Mouse (Mus musculus) splenic B cell, adult 2 months (primary cell): ENCODE data around the gene Gm28048.

ENCODE experiments used
- DNase-seq: peaks from one replicate; pipeline ENCODE4 v3.0.0-alpha.2; 2011; ENCODE audit warnings: low read depth, low spot score
- H3K27me3 ChIP-seq: 2 replicates; pipeline ENCODE4 v1.6.1; 2012; ENCODE audit warnings: mild to moderate bottlenecking, low read length, moderate library complexity, mixed read lengths; ENCODE audit not compliant: control insufficient read depth, poor library complexity, insufficient read depth, severe bottlenecking
- H3K36me3 ChIP-seq: 2 replicates; pipeline ENCODE4 v1.6.1; 2012; ENCODE audit warnings: mild to moderate bottlenecking, low read length, moderate library complexity, mixed read lengths; ENCODE audit not compliant: control insufficient read depth, poor library complexity, insufficient read depth, severe bottlenecking

Gm28048 gene

DNA sequence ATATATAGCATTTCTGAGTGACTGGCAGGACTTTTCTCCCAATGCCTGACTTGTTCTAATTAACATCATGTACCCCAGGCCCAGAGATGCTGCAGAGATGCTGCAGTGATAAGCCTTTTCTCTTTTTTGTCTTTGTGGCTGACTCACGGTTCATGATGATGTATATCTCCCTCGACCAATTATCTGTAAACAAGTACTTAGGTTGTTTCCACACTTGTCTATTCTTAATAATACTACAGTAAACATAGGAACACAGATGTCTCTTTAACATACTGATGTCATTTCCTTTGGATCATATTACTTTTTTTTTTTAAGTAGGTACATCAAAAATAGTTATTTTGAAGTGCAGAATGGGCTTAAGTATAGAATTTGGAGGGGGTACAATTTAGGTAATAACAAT is 79.0 kb downstream of the Gm28048 start:
- Histone ChIP-seq H3K27me3 (no peaks in the 10 kb centered on the region), H3K36me3 (no peaks in the 10 kb centered on the region)
- DNase-seq = no peak

DNA sequence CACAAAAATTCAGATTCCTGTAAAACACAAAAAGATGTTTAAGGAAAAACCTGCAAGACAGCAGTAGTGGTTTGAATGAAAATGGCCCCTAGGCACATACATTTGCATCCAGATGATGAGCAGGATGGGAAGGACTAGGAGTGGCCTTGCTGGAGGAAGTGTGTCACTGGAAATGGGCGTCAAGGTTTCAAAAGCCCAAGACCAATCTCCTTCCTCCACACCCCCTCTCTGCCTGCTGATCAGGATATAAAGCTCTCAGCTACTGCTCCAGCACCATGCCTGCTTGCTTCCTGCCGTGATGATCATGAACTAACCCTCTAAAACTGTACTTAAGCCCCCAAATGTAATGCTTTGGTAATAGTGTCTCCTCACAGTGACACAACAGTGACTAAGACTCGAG is 81.8 kb downstream of the Gm28048 start:
- H3K27me3 ChIP-seq = no peaks in the 10 kb centered on the region
- H3K36me3 ChIP-seq = no peaks in the 10 kb centered on the region
- DNase-seq = no peak

DNA sequence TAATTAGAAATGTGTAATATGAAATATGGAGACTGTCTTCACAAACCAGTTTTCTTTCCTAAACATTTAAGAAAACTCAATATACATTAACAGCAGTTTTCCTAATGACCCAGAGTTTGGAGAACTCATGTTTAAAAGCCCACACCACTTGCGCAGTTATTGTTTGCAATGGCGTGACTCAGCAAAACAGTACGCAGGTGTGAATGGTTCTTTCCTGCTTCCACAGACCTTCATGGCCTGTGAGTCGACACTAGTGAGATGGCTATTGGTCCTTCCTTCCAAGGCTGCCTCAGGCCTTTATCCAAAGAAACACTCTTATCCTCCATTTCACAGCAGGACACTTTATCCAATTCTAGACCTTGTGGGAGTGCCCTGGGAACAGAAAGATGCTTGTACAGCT is 84.2 kb downstream of the Gm28048 start:
- Histone ChIP-seq H3K36me3 (no peaks in the 10 kb centered on the region), H3K27me3 (no peaks in the 10 kb centered on the region)
- no peak for DNase-seq

- H3K27me3 ChIP-seq = no peaks in the 10 kb centered on the region
- no peak for DNase-seq
- H3K36me3 ChIP-seq = no peaks in the 10 kb centered on the region
Measured at GRCm38 (mm10) chr11:22897127-22897526, 84.8 kb downstream of the Gm28048 start.

DNA sequence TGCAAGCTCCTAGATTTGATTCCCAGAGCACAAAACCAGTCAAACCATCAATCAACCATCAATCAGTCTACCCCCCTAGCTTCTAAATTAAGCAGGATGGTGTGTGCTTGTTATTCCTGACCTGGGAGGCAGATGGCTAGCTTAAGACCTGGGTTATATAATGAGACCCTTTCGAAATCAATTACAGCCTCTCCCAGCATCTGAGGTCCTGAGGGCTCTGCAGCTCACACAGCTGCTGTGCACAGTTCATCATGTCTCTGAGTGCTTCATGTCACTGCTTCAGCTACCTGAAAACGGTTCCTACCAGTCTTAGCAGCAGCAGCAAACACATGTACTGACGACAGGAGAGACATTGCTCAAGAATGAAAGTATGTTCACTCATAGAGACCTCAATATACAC is 88.8 kb downstream of the Gm28048 start:
- Histone ChIP-seq H3K27me3 (no peaks in the 10 kb centered on the region; the same call in 1 of the 2 replicates), H3K36me3 (no peaks in the 10 kb centered on the region)
- no peak for DNase-seq

GRCm38 (mm10) chr11:22892466-22892865 is 89.4 kb downstream of the Gm28048 start:
- no peaks in the 10 kb centered on the region for H3K36me3 ChIP-seq
- DNase-seq = peak; percentile 50
- H3K27me3 ChIP-seq = no peaks in the 10 kb centered on the region; the same call in 1 of the 2 replicates

- no peaks in the 10 kb centered on the region for H3K36me3 ChIP-seq
- no peak for DNase-seq
- no peaks in the 10 kb centered on the region; the same call in 1 of the 2 replicates for H3K27me3 ChIP-seq
Measured at GRCm38 (mm10) chr11:22891876-22892275, 90.0 kb downstream of the Gm28048 start.

DNA sequence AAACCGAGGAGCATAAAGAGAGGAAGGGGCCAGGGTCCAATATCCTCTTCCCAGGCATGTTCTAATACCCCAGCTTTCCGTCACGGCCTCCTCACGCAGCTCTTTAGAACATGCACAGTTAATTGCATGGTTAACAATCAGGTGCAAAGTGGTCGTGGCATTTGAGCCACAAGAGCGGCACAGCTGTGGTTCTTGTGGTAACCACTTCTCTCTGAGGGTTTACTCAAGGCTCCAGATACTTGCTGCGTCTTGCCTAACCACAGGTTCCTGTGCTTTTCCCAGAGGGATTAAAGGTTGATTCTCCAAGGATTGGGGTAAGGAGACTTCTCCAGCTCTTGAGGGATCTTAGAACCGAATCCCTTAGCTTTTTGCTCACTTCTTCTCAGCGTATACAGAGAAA is 90.6 kb downstream of the Gm28048 start:
- peak; percentile 41 for DNase-seq
- Histone ChIP-seq H3K27me3 (no peaks in the 10 kb centered on the region; the same call in 1 of the 2 replicates), H3K36me3 (no peaks in the 10 kb centered on the region)

DNA sequence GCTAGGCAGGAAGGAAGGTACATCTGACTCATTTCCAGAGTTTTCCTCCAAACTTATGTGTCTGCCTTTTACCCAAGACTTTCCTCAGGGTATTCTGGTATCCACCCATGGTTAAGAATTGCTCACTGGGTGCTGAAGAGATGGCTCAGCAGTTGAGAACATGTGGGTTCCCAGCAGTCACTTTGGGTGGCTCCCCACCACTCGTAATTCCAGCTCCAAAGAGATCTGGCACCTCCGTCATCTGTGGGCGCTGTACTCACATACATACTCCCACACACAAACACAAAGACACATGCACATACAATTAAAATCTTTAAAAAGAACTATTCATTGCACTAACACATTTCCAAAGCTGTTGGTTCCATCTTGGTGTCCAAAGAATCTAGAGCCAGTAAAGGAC is 92.7 kb downstream of the Gm28048 start:
- no peak for DNase-seq
- H3K36me3 ChIP-seq = no peaks in the 10 kb centered on the region
- H3K27me3 ChIP-seq = no peaks in the 10 kb centered on the region; the same call in 1 of the 2 replicates

DNA sequence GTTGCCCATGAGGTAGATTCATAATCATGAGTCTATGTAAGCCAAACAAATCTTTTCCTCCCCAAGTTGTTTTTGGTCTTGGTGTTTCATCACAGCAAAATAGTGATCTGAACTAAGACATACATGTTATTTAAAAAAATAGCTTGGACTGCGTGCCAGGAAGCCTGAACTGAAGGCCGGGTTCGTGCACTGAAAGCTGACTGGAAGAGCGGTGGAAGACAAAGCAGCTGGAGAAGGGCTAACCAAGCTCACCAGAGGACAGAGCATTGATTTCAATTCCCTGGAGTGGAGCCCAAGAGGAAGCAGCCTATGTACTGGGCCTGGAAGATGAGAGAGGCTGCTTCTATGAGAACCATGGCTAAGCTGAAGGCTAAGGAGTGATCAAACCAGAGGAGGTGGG is 94.9 kb downstream of the Gm28048 start:
- no peaks in the 10 kb centered on the region for H3K36me3 ChIP-seq
- H3K27me3 ChIP-seq = no peaks in the 10 kb centered on the region; the same call in 1 of the 2 replicates
- DNase-seq = no peak

GRCm38 (mm10) chr11:22885350-22885749 is 96.5 kb downstream of the Gm28048 start:
- DNase-seq = no peak
- H3K36me3 ChIP-seq = no peaks in the 10 kb centered on the region
- H3K27me3 ChIP-seq = no peaks in the 10 kb centered on the region; the same call in 1 of the 2 replicates

- DNase-seq = no peak
- no peaks in the 10 kb centered on the region for H3K36me3 ChIP-seq
Measured at GRCm38 (mm10) chr11:22883676-22884075, 98.2 kb downstream of the Gm28048 start.

GRCm38 (mm10) chr11:22882926-22883325 is 99.0 kb downstream of the Gm28048 start:
- DNase-seq = no peak
- H3K36me3 ChIP-seq = no peaks in the 10 kb centered on the region
- H3K27me3 ChIP-seq = no peaks in the 10 kb centered on the region

More at GRCm38 (mm10) chr11:22883676-22884075, 98.2 kb downstream of the Gm28048 start:
- H3K27me3 ChIP-seq = no peaks in the 10 kb centered on the region

DNA sequence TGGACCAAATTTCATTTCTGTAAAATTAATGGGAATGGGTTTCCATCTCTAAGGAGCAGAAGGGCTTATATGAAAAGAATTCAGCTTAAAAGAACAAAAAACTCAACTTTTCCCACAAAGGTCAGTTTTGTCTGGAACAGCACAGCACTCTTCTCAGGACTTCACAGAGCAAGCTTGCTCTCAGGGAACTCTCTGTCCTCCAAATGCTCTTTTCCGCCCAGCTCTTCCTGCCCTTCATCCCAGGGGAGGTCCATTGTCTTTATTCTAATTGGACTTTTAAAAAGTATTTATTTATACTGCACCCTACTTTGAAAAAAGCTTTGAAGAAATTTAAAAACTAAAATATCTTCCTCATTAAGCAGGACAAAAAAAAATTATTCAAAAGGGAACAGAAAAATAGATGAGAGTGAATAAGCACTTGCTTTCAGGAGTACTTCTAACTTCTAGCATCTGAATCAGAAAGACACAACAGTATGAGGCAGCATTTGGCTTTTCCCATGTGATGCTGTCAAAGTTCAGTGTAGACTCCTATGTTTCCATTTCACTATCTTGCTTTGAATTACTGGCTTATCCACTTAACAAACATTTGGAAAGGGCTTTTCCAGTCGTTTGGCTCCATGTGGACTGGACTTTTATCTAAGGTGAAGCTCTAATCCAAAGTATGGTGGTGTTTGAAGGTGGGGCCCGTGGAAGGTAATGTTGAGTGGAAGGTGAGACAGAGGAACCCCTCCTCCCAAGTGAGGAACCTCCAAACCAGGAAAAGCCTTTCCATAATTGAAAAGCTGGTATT is 101.3 kb downstream of the Gm28048 start:
- no peak for DNase-seq
- Histone ChIP-seq H3K27me3 (no peaks in the 10 kb centered on the region), H3K36me3 (no peaks in the 10 kb centered on the region)

DNA sequence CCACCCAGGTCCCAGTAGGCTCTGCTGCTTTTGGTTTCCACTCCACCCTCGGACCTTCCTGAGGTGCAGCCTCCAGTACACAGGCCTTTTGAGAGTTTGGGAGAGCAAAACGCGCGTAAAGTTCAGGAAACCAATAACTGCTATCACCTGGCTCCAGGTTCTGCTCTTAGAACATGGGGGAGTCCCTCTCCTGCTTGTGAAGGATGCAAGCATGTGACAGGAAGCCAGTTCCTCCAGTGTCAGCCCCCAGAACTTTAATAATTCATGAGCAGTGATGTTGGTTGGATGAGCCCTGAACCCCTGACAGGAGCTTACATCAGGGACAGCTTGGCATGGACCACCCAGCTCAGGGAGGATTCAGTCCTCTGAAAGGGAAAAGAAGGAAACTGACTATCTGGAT is 102.2 kb downstream of the Gm28048 start:
- Histone ChIP-seq H3K27me3 (no peaks in the 10 kb centered on the region), H3K36me3 (no peaks in the 10 kb centered on the region)
- DNase-seq = peak; percentile 13
